Mouse (Mus musculus) MEL (cell line): ENCODE results near the gene Zzef1.

ENCODE experiments used
- CTCF ChIP-seq, 3 experiments: IDR thresholded peaks in 2 of 3; conservative IDR thresholded peaks in 1 of 3; 2 replicates each; pipeline ENCODE4 v1.5.1; 2011 to 2012; ENCODE audit warnings: low read length in 3 of 3, low read depth in 2 of 3, mild to moderate bottlenecking in 2 of 3, improper control_type of control experiment in 1 of 3, inconsistent platforms in 1 of 3, mixed read lengths in 1 of 3, moderate library complexity in 1 of 3; ENCODE audit not compliant: control insufficient read depth in 1 of 3, insufficient read depth in 1 of 3, poor library complexity in 1 of 3, severe bottlenecking in 1 of 3
- ELF1 ChIP-seq: IDR thresholded peaks from 2 replicates; pipeline ENCODE4 v1.6.1; 2014; ENCODE audit warnings: low read depth, mild to moderate bottlenecking, inconsistent platforms, low read length, improper control_type of control experiment, moderate library complexity
- EP300 ChIP-seq, 2 experiments: IDR thresholded peaks; 2 replicates each; pipeline ENCODE4 v1.6.1; 2011; ENCODE audit warnings: improper control_type of control experiment in 2 of 2, low read length in 2 of 2, low read depth in 1 of 2, mild to moderate bottlenecking in 1 of 2
- HCFC1 ChIP-seq: IDR thresholded peaks from 2 replicates; pipeline ENCODE4 v1.6.1; 2012; ENCODE audit warnings: low read depth, mild to moderate bottlenecking, inconsistent platforms, low read length, improper control_type of control experiment, moderate library complexity
- MAX ChIP-seq: IDR thresholded peaks from 2 replicates; pipeline ENCODE4 v1.6.1; 2011; ENCODE audit warnings: low read length, improper control_type of control experiment
- NRF1 ChIP-seq: IDR thresholded peaks from 2 replicates; pipeline ENCODE4 v1.6.1; 2014; ENCODE audit warnings: low read depth, mild to moderate bottlenecking, inconsistent platforms, low read length, improper control_type of control experiment, moderate library complexity; ENCODE audit not compliant: poor library complexity, insufficient read depth, severe bottlenecking
- POLR2A ChIP-seq, 2 experiments: IDR thresholded peaks; 2 replicates each; pipeline ENCODE4 v1.6.1; 2011 to 2012; ENCODE audit warnings: low read length in 2 of 2, mild to moderate bottlenecking in 2 of 2, control low read depth in 1 of 2, improper control_type of control experiment in 1 of 2, low read depth in 1 of 2, moderate library complexity in 1 of 2; ENCODE audit not compliant: control insufficient read depth in 1 of 2, insufficient read depth in 1 of 2, poor library complexity in 1 of 2
- RAD21 ChIP-seq: IDR thresholded peaks from 2 replicates; pipeline ENCODE4 v1.6.1; 2011; ENCODE audit warnings: mild to moderate bottlenecking, low read depth, low read length, improper control_type of control experiment
- SIN3A ChIP-seq: IDR thresholded peaks from 2 replicates; pipeline ENCODE4 v1.6.1; 2012; ENCODE audit warnings: low read length, improper control_type of control experiment, inconsistent platforms
- TAL1 ChIP-seq: IDR thresholded peaks from 2 replicates; pipeline ENCODE4 v1.6.1; 2012; ENCODE audit warnings: mild to moderate bottlenecking, inconsistent platforms, low read length, moderate library complexity, mixed read lengths
- TCF12 ChIP-seq: IDR thresholded peaks from 2 replicates; pipeline ENCODE4 v1.6.1; 2014; ENCODE audit warnings: low read depth, mild to moderate bottlenecking, inconsistent platforms, low read length, improper control_type of control experiment, moderate library complexity

DNA sequence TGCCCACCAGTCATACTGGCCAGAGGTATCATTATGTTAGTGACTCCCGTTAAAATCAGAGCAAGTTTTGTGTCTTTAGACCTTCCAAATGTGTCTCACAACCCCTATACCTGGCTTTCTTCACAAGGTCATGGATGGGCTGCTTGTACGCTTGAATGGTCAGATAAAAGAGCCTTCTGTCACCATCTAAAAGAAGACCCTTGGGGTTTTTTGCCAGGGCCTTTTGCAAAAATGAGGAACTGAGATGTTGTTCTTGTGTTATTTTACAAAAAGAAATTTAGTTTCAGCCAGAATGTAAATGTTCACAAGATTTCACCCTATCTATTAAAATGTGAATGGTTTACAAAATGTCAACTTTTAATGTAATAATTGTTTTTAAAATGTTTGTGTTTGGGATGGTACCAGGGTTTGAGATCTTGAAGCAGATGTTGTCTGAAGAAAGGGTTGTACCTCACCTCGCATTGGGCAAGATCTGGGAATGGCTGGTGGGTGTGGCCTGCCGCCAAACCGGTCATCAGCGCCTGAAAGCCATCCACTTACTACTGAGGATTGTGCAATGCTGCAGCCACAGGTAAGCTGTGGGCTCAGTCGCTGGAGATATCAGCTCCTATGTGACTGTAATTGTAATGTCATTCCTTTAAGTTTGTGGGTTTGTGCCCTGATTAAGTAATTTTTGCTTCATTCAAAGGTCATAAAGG, 121.4 kb downstream of the Zzef1 start:
- TF ChIP-seq CTCF (IDR thresholded peaks at IDR 0.05 in 2 of 3, conservative IDR thresholded peaks at IDR 0.05 in 1 of 3; ENCODE audit: control insufficient read depth in 1 of 3, insufficient read depth in 1 of 3, low read depth in 2 of 3, low read length in 3 of 3, poor library complexity in 1 of 3, severe bottlenecking in 1 of 3) (no peak), HCFC1 (no peak), TAL1 (no peak), POLR2A (IDR thresholded peaks at IDR 0.05; ENCODE audit: control insufficient read depth in 1 of 2, insufficient read depth in 1 of 2, low read depth in 1 of 2, low read length in 2 of 2, poor library complexity in 1 of 2) (no peak), SIN3A (no peak), MAX (no peak), NRF1 (no peak), RAD21 (no peak), EP300 (IDR thresholded peaks at IDR 0.05; ENCODE audit: low read depth in 1 of 2, low read length in 2 of 2) (no peak), ELF1 (no peak), TCF12 (no peak)
